Mouse (Mus musculus) heart, adult 18-20 months (tissue): ENCODE measurements around the gene Apobec2. TPM values are rescaled to one million over a fixed set of nuclear protein-coding genes. Genes with fewer than 3 reads are reported as not detected.
A peak's percentile ranks its signal among the peaks of the same experiment; 100 is the strongest.

ENCODE experiments used
- DNase-seq, 2 experiments: peaks; one replicate each; pipeline ENCODE4 v3.0.0; 2021 to 2022; ENCODE audit warnings: mixed read lengths in 1 of 2
- total RNA-seq, 2 experiments: library from RNA; stranded (reverse); gene quantifications; 2 replicates each; pipeline ENCODE4 v1.2.3; 2021

The Apobec2 gene
- total RNA-seq, 2 experiments from 2014 or later = 211 to 226 TPM

- peak; percentile 41 to 61 for DNase-seq
Observed at GRCm38 (mm10) chr17:48437421-48437911, 4.7 kb upstream of the Apobec2 start.

DNA sequence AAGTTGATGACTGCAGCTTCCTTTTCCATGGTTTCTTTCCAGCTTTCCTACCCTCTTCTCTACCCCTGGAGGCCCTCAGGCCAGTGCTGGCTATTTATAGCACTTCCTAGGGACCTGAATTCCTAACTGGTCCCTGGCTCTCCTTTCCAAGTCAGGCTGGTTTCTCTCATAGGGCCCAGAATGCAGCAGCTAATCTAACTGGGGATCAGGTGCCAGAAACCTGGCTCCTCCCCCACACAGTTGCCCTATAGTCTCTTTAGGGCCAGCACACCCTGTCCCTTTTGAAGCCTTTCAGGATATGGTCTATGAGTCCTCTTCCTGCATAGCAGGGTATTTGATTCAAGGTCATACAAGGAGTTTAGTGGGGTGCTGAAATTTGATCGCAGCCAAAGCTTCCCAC lies 3.8 kb upstream of the Apobec2 start:
- DNase-seq = peak; percentile 61 to 74

DNA sequence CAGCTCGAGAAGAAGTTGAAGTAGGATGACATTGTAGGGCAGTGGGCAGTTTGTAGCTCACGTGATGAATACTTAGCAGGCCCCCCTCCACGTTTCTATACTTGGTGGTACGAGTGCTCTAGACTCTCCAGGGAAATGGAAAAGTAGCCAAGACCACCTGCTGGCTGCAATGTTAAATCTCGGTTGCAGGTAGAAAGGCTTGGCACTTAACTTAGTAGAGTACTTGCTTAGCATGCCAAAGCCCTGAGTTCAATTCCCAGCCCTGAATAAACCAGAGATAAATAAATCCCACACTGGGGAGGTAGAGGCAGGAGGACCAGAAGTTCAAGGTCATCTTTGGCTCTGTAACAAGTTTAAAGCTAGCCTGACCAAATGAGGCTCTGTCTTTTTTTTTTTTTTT lies 1.7 kb upstream of the Apobec2 start:
- no peak for DNase-seq

DNA sequence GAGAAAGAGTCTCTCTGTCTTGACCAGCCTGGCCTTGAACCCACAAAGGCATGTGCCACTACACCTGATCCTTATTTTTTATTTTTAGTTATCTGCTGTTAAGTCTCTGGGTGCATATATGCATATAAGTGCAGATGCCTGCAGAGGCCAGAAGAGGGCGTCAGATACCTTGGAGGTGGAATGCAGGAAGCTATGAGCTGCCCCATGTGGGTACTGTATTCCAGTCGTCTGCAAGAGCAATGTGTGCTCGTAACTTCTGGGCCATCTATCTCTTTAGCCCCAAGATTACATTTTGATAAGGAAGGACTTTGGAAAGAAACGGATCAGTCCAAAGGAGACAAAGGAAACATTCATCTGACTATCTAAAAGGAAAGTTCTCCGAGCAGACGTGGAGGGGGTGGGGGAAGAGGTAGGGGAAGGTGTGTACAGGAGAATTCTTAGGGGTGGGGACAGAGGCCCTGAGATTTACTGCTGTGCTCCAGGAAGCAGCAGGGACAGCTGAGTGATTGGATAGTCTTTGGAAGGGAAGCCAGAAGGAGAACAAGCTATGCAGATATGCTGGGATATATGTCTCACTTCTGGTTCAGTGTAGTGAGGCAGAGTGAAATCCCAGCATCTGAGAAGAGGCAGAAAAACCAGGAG lies 1.1 kb upstream of the Apobec2 start:
- DNase-seq = no peak

- DNase-seq = no peak
Observed at GRCm38 (mm10) chr17:48433006-48433655, 401 bp upstream of the Apobec2 start.

DNA sequence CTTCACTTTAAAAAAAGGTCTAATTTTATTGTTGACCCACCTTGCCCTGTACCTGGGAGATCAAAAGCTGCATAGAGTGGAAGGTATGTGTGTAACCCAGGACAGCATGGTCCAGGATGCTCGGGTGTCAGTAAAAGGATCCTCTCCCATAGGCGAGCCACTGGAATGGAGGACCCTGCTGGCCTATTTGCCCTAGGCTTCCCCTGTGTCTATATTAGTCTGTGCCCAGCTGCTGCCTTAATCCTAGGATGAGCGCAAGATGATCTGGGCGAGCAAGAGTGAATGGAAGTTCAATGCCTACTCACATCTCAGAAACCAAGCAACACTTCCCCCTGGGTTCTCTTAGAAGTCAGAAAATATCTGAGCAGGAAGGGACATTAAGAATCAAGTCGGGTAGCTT lies 1.7 kb downstream of the Apobec2 start:
- DNase-seq = no peak

- DNase-seq = peak; percentile 60 to 78
Observed at GRCm38 (mm10) chr17:48430394-48430793, 2.3 kb downstream of the Apobec2 start.

- DNase-seq = peak in 1 of 2 experiments; percentile 27
Observed at GRCm38 (mm10) chr17:48427852-48428530, 4.7 kb downstream of the Apobec2 start.

- peak; percentile 56 to 59 for DNase-seq
Observed at GRCm38 (mm10) chr17:48426991-48427750, 5.6 kb downstream of the Apobec2 start.

DNA sequence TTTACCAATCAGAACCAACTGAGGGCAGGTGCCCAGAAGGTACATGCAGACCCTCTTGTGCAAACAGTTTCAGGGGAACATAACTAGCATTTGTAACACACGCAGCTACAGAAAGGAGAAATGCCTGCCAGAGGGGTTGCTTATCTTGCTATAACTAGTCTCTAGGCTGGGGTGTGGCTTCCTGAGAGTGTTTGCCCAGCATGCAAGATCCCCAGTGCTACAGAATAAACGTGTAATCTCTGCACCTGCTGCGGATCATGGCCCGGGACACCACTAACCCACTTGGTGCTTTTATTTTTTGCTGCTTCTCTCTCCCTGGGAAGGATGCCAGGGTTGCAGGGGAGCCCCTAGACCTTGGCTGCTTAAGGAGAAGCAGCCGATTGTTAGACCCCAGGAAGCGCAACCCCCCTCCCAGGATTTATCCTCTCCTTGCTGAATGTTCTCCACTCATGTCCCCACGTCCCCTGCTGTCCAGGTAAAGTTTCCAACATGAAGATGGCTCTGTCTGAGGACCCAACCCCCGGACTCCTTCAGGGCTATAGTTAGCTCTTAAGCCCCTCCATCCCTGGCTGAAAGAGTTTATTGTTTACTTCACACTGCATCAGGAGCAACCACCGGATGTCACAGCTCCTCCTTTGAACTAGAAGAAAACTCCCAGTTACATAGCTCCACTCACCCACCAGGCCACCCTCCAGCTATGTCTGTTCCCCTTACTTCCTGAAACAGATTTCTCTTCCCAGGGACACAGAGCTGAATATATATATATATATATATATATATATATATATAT lies 6.7 kb downstream of the Apobec2 start:
- peak; percentile 42 to 60 for DNase-seq

DNA sequence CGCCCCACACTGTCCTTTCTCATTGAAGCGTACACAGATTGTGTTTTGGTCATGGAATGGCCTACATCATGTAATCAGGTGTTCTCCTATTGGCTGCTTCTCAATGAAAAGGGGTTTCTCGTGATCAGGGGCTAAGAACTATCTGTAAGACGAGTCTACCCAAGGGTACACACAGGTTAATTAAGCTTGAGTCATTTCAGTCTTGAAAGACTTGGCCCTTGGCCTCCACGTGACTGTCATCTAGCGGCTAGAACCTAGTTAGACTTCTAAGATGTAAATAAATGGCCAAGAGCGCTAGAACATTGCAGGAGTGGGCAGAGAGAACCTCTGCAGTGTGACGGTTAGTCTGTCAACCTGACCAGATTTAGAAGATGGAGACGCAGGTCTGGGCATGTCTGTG lies 8.5 kb downstream of the Apobec2 start:
- no peak for DNase-seq

DNA sequence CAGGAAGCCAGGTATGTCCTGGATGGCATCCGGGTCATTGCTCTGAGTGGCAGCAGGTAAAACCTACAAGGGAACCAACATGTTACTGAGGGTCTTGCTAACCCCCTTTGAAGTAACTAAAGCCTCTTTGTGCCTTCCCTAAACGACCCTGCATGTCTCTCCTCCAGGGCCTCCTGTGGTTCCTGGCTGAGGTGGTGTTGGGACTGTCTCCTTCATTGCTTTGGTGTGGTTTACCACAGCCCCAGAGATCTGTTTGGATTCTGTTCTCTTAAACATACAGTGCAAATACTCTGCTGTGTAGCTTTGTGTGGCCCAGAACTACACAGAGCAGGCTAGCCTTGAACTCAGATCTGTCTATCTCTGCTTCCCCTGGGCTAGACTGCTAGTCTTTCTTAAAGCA lies 13.2 kb downstream of the Apobec2 start:
- no peak for DNase-seq

DNA sequence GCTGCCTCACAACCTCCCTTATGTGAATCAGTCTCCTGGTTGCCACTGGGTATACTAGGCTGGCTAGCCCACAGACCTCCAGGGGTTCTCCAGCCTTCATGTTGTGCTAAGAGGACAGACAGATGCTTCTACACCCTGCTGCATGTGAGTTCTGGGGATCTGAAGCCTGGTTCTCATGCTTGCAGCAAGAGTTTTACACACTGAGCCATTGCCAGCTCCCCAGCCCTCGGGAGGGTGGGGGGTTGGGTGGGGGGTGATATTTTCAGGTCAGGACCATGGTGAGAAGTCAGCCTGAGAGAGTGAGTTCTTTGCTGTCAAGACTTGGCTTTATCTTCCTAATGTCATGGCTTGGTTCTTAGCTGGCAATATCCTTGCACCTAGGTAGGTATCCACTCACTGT lies 13.9 kb downstream of the Apobec2 start:
- no peak for DNase-seq

DNA sequence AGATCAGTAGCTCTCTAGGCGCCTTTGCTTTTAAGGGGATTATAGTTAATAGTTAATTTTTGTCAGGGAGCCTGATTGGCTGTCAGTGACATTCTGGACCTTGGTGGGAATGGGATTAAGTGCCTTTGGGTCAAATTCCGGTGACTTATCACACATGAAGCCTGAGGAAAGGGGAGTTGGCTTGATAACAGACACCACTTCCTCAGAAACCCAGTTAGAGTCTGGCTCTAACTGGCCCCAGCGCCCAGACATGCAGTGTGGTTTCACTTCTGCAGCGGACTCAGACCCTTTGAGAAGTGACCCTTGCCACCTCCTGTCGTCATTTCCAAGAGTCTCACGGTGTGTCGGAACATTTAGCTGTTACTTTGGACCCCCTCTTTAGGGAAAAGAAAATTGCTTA lies 14.6 kb downstream of the Apobec2 start:
- DNase-seq = peak; percentile 36 to 41

GRCm38 (mm10) chr17:48417521-48417920 lies 15.2 kb downstream of the Apobec2 start:
- no peak for DNase-seq

DNA sequence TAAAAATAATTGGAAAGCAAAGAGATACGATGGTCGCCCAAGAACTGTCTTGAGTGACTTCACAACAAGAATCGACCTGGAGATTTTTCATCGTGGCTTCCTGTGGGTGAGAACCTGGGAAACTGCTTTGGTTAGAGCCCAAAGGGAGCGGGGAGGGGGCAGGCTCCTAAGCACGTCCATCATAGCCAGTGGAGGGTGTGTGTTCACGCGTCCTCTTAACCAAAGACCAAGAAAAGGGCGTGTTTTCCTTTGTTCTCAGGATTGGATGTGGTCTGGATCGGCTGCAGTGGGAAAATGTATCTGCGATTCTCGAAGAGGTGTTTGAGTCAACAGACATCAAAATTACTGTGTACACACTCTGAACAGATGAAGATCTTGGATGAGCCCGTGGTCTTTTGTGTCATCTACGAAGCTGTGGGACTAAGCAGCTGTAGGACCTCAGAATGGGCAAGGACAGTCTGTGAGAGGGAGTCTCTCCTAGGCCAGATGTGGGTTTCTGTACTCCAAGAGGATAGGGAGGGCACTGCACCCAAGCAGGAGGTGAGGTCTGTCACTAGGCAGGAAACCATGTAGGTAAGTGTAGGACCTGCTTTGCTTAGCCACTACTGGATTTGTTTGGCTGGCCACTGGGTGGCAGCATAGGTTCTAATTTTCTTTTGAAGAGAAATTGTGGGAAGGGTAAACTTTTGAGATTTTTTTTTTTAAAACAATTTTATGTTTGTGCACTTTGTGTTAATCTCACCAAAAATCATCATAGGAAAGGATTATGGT lies 16.1 kb downstream of the Apobec2 start:
- peak; percentile 45 to 80 for DNase-seq

DNA sequence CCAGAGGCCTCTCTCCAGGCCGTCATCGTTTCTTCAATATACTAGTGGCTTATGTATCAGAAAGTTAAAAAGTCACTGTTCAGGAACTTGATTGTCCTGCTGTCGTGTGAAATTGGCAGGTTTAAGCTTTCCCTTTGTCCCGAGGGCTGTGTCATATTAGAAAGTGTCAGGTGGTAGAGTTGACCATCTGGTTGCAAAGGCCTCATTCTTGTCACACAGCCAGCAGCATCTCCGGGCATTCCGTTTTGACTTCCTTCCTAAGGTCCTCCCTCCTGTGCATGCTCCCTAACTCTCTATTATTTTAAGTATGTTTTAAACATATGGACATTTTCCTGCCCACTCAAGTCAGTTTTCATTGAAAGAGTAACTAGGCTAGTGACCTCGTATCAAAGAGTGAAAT lies 16.7 kb downstream of the Apobec2 start:
- DNase-seq = peak in 1 of 2 experiments; percentile 27

GRCm38 (mm10) chr17:48411241-48411640 lies 21.5 kb downstream of the Apobec2 start:
- DNase-seq = no peak

- no peak for DNase-seq
Observed at GRCm38 (mm10) chr17:48410299-48410785, 22.4 kb downstream of the Apobec2 start.
